Mouse (Mus musculus) naive thymus-derived CD4-positive, alpha-beta T cell, adult 5 months (primary cell): ENCODE data around the gene Pdpr. TPM values are rescaled to one million over a fixed set of nuclear protein-coding genes. Genes with fewer than 3 reads are reported as not detected.

ENCODE experiments used
- polyA plus RNA-seq: library from polyadenylated mRNA; unstranded; fragments of 100-300 nt; shearing (Covaris generic); gene quantifications from one replicate; pipeline ENCODE4 v1.2.1, GENCODE M21; 2017

Pdpr gene
- 17.2 TPM for polyA plus RNA-seq

DNA sequence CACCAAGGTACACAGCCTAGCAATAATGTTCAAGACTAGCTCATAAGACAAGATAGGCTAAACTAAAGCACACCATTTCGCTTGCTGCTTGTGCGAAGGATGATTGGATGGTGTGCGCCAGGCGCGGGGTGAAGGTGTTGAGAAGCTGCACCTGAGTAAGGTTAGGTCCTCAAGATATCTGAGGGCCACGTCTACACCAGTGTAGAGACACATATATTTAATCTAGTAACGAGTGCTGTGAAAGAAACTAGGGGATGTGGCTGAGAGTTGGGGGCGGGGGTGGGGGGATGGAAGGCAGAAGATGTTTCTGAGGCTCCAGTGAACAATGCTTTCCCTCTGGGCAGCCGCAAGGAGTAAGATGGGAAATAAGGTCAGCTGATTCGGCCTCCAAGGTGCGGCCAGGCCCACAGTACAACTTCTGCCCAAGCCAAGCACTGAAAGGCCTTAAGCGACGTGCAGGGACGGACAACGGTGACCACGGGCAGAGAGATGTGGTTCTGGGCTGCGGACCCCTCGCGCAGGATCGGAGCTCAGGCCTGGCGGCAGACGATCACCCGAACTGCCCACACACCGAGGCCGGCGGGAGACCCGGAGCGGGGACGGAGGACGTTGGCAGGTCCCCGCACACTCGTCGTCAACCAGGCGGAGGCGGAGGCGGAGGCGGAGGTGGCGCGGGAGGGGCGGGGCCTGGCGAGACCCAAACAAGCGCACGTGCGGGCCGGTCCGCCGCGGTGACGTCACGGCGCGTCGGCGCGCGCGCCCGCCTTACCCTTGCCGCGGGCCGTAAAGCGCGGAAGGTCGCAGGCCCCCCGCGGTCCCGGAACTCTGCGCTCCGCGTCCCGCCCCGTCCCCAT, at the start of gene Pdpr:
TSS of gene Pdpr (plus strand) at position 766 of the 854 bp plus-strand sequence.

DNA sequence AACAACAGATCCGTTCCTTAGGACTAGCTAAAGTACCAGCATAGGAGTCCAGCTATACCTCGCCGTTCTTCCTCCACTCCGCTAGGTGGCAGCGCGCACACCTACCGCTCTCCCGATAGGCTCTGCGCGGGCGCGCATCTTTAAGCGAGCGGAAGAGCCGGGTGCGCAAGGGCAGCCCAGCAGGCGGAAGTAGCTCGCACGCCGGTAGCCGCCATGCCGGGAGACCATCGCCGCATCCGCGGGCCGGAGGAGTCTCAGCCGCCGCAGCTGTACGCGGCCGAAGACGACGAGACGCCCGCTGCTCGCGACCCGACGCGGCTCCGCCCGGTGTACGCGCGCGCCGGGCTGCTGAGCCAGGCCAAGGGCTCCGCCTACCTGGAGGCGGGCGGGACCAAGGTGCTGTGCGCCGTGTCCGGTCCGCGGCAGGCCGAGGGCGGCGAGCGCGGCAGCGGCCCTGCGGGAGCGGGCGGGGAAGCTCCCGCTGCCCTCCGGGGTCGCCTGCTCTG, 38.2 kb upstream of the Pdpr start, which contains the start of gene Exosc6:
TSS of gene Exosc6 (plus strand) at position 182 of the 506 bp plus-strand sequence.

DNA sequence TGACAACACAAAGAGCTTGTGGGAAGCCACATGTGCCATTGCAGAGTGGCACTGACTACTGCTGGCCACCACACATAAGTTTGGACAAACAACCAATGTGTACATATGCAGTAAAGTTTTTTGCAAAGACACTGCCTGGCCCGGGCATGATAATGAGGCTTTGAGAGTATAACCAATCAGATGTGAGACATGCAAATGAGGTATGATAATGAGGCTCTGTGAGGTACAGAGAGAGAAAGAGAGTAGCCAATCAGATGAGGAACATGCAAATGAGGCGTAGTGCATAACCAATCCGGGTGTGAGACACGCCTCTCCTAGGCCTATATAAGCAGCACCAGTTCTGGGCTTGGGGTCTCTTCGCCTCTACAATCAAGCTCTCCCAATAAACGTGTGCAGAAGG, 2.1 kb upstream of the Pdpr start, which contains the start of gene Clec18a:
TSS of gene Clec18a (minus strand) at position 101 of the 400 bp plus-strand sequence.

Other genes starting within 250 kb of the Pdpr start
- gene Cog4, start 248.0 kb upstream of the Pdpr start, polyA plus RNA-seq, result 52.9 TPM
- gene Sf3b3, start 247.8 kb upstream of the Pdpr start, polyA plus RNA-seq, result 203 TPM
- gene Fuk, start 192.1 kb upstream of the Pdpr start, polyA plus RNA-seq, result 8.1 TPM
- gene St3gal2, start 174.7 kb upstream of the Pdpr start, polyA plus RNA-seq, result 7.7 TPM
- gene Ddx19a, start 96.8 kb upstream of the Pdpr start, polyA plus RNA-seq, result 21.2 TPM
- 17.4 TPM for gene Ddx19b, start 62.9 kb upstream of the Pdpr start, polyA plus RNA-seq
- gene Aars, start 61.5 kb upstream of the Pdpr start, polyA plus RNA-seq, result 38.1 TPM
- gene Exosc6, start 38.3 kb upstream of the Pdpr start, polyA plus RNA-seq, result 48.9 TPM
- not detected for gene Clec18a, start 2.2 kb upstream of the Pdpr start, polyA plus RNA-seq
- gene Glg1, start 164.6 kb downstream of the Pdpr start, polyA plus RNA-seq, result 113 TPM
- 33.6 TPM for gene Rfwd3, start 205.6 kb downstream of the Pdpr start, polyA plus RNA-seq
- not detected for gene Mlkl, start 243.5 kb downstream of the Pdpr start, polyA plus RNA-seq